Mouse (Mus musculus) ES-E14 (cell line): ENCODE measurements around the gene Fam222b. TPM values are rescaled to one million over a fixed set of nuclear protein-coding genes. Genes with fewer than 3 reads are reported as not detected.

Source experiments
- DNase-seq: peaks from one replicate; pipeline ENCODE4 v3.0.0-alpha.2; 2013; ENCODE audit warnings: low read depth, low spot score
- H3K27ac ChIP-seq: 2 replicates; pipeline ENCODE4 v1.5.1; 2012; ENCODE audit warnings: low read depth, mild to moderate bottlenecking, low read length, moderate library complexity, mixed read lengths; ENCODE audit not compliant: poor library complexity, insufficient read depth, severe bottlenecking
- H3K36me3 ChIP-seq: 2 replicates; pipeline ENCODE4 v1.6.1; 2012; ENCODE audit warnings: mild to moderate bottlenecking, low read length, moderate library complexity, mixed read lengths; ENCODE audit not compliant: control insufficient read depth, poor library complexity, insufficient read depth, severe bottlenecking
- H3K4me1 ChIP-seq, 2 experiments: fragments of 150-350 bp in 1 of 2; sonication (generic) in 1 of 2; 2 replicates each; pipeline ENCODE4 v1.6.1; 2012; ENCODE audit warnings: low read length in 2 of 2, mild to moderate bottlenecking in 1 of 2, mixed read lengths in 1 of 2; ENCODE audit not compliant: control insufficient read depth in 2 of 2, insufficient read depth in 2 of 2, poor library complexity in 1 of 2
- H3K4me3 ChIP-seq, 2 experiments: fragments of 150-350 bp in 1 of 2; sonication (generic) in 1 of 2; 2 replicates each; pipeline ENCODE4 v1.5.1; 2012; ENCODE audit warnings: low read length in 2 of 2, low read depth in 1 of 2, mild to moderate bottlenecking in 1 of 2, mixed read lengths in 1 of 2; ENCODE audit not compliant: insufficient read depth in 1 of 2, poor library complexity in 1 of 2, severe bottlenecking in 1 of 2
- H3K9ac ChIP-seq: 2 replicates; pipeline ENCODE4 v1.6.1; 2012; ENCODE audit warnings: low read depth, mild to moderate bottlenecking, low read length, mixed read lengths; ENCODE audit not compliant: poor library complexity, insufficient read depth, severe bottlenecking
- H3K9me3 ChIP-seq: fragments of 150-350 bp; sonication (generic); 2 replicates; pipeline ENCODE4 v1.6.1; 2012; ENCODE audit warnings: low read depth, mild to moderate bottlenecking, low read length; ENCODE audit not compliant: control insufficient read depth, insufficient read depth
- CHD2 ChIP-seq: IDR thresholded peaks from 2 replicates; pipeline ENCODE4 v1.6.1; 2014; ENCODE audit warnings: mild to moderate bottlenecking, low read depth, low read length, inconsistent platforms
- HCFC1 ChIP-seq: IDR thresholded peaks from 2 replicates; pipeline ENCODE4 v1.6.1; 2012; ENCODE audit warnings: low read length, inconsistent platforms, borderline replicate concordance; ENCODE audit not compliant: insufficient read depth
- MAFK ChIP-seq: IDR thresholded peaks from 2 replicates; pipeline ENCODE4 v1.6.1; 2014; ENCODE audit warnings: mild to moderate bottlenecking, low read depth, low read length, inconsistent platforms; ENCODE audit not compliant: insufficient read depth
- ZC3H11A ChIP-seq: IDR thresholded peaks from 2 replicates; pipeline ENCODE4 v1.6.1; 2012; ENCODE audit warnings: low read depth, mild to moderate bottlenecking, inconsistent platforms, low read length, borderline replicate concordance
- ZNF384 ChIP-seq: IDR thresholded peaks from 2 replicates; pipeline ENCODE4 v1.6.1; 2012; ENCODE audit warnings: low read depth, low read length, inconsistent platforms
- in situ Hi-C, 2 experiments: fragments of 600-800 bp; cut with MboI; formaldehyde crosslinking; loops; one replicate each; pipeline ENCODE4 v1.15.1; 2025; ENCODE audit warnings: low sequenced_read_pairs in 2 of 2, inconsistent platforms in 1 of 2; ENCODE audit not compliant: unreplicated experiment in 2 of 2
- total RNA-seq: library from RNA; depleted of rRNA; stranded (reverse); fragments of 300-350 nt; gene quantifications from 2 replicates; pipeline ENCODE4 v1.2.3, GENCODE M21; 2012

Gene Fam222b
- total RNA-seq, 1 experiment: 11.7 TPM

GRCm38 (mm10) chr11:78138023-78138422 is 43.6 kb downstream of the Fam222b start:
- TF ChIP-seq ZNF384 (no peak), MAFK (no peak), ZC3H11A (no peak), HCFC1 (no peak), CHD2 (no peak)
- H3K9me3 ChIP-seq: no peaks in the 10 kb centered on the region
- in situ Hi-C loops: no loop called here
- no peak overlapping the region for H3K27ac ChIP-seq
- peaks cover 6% of the 10 kb centered on the region; the same call in 1 of the 2 replicates for H3K36me3 ChIP-seq
- H3K9ac ChIP-seq: no peak overlapping the region
- peaks cover 10% of the 10 kb centered on the region in 2 experiments for H3K4me1 ChIP-seq
- DNase-seq: no peak
- H3K4me3 ChIP-seq: no peak overlapping the region

- in situ Hi-C loops: no loop called here
- Histone ChIP-seq H3K4me1 (peaks cover 10 to 14% of the 10 kb centered on the region in 2 experiments), H3K27ac (no peak overlapping the region), H3K9me3 (no peaks in the 10 kb centered on the region), H3K4me3 (no peak overlapping the region), H3K9ac (no peak overlapping the region), H3K36me3 (peaks cover 14% of the 10 kb centered on the region; the same call in 1 of the 2 replicates)
- TF ChIP-seq HCFC1 (no peak), ZNF384 (no peak), CHD2 (no peak), MAFK (no peak), ZC3H11A (no peak)
- no peak for DNase-seq
Measured at GRCm38 (mm10) chr11:78140665-78141064, 46.2 kb downstream of the Fam222b start.

- Histone ChIP-seq H3K9ac (no peak overlapping the region), H3K4me3 (no peak overlapping the region), H3K9me3 (no peaks in the 10 kb centered on the region), H3K36me3 (peaks cover 14% of the 10 kb centered on the region; the same call in 1 of the 2 replicates), H3K4me1 (peaks cover 7 to 11% of the 10 kb centered on the region in 2 experiments; a peak in 3 of 4 replicates), H3K27ac (no peak overlapping the region)
- TF ChIP-seq MAFK: no peak
- no peak for TF ChIP-seq CHD2
- TF ChIP-seq HCFC1: no peak
- no peak for TF ChIP-seq ZNF384
- TF ChIP-seq ZC3H11A: no peak
- DNase-seq: no peak
- in situ Hi-C loops: no loop called here
Measured at GRCm38 (mm10) chr11:78143520-78143919, 49.1 kb downstream of the Fam222b start.

- no peak overlapping the region for H3K4me3 ChIP-seq
- no peak for DNase-seq
- TF ChIP-seq HCFC1 (no peak), CHD2 (no peak), MAFK (no peak), ZNF384 (no peak), ZC3H11A (no peak)
- H3K36me3 ChIP-seq: peaks cover 19% of the 10 kb centered on the region
- H3K4me1 ChIP-seq: peaks cover 7 to 11% of the 10 kb centered on the region in 2 experiments; a peak in 3 of 4 replicates
- H3K9ac ChIP-seq: no peak overlapping the region
- no peaks in the 10 kb centered on the region for H3K9me3 ChIP-seq
- no peak overlapping the region for H3K27ac ChIP-seq
- in situ Hi-C loops: no loop called here
Measured at GRCm38 (mm10) chr11:78146168-78146567, 51.7 kb downstream of the Fam222b start.
